Mouse (Mus musculus): ENCODE data around the gene Cox15. TPM values are rescaled to one million over a fixed set of nuclear protein-coding genes. Genes with fewer than 3 reads are reported as not detected.

Cox15 gene
- total and polyA plus RNA-seq, 3 experiments = 30.2 to 59.1 (median 32.4) TPM

DNA sequence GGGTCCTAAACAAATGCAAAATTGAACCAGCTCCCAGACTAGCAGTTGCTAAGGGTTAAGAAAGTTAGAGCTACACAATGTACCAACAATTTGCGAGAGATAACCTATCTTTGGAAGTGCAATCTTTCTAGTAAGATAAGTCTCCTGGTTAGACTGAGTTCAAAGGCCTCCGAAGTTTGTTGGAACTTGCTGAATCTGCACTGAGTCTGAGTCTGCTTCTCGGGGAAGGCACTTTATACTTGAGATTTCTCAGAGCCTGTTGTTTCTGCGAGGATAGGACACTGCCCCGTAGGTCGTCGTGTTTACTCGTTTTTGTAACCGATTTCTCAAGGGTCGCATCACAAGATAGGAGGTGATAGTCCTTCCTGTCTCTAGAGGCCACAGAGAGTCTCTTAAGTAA, 22.6 kb upstream of the Cox15 start:
- Histone ChIP-seq H3K9me3 (replicated peaks; ENCODE audit: insufficient read depth, low read length) (no peaks in the 10 kb centered on the region), H3K27ac (ENCODE audit: control insufficient read depth, low read depth, low read length) (no peak overlapping the region), H3K27me3 (ENCODE audit: control insufficient read depth in 1 of 2, insufficient read depth in 2 of 2, low read length in 2 of 2) (no peaks in the 10 kb centered on the region; a peak in 1 of 4 replicates), H3K79me2 (ENCODE audit: control insufficient read depth, insufficient read depth, low read length, poor library complexity) (no peaks in the 10 kb centered on the region), H3K9ac (ENCODE audit: control insufficient read depth, low read depth, low read length, poor library complexity, severe bottlenecking) (no peak overlapping the region), H3K4me3 (ENCODE audit: control insufficient read depth in 1 of 2, insufficient read depth in 1 of 2, low read depth in 2 of 2, low read length in 2 of 2) (no peak overlapping the region), H3K4me1 (ENCODE audit: control insufficient read depth in 1 of 2, insufficient read depth in 2 of 2, low read length in 2 of 2) (peaks cover 6 to 22% of the 10 kb centered on the region in 2 experiments), H3K36me3 (ENCODE audit: control insufficient read depth in 1 of 2, insufficient read depth in 2 of 2, low read length in 2 of 2) (peaks cover 0 to 24% of the 10 kb centered on the region in 2 experiments; a peak in 2 of 4 replicates)
- DNase-seq (ENCODE audit: low read depth, low spot score) = no peak
- TF ChIP-seq EP300 (IDR thresholded peaks at IDR 0.05; ENCODE audit: low read depth in 1 of 2, low read length in 2 of 2) = peak; percentile 35 to 45; a peak in 2 of 4 replicates
- TF ChIP-seq ZMIZ1 (IDR thresholded peaks at IDR 0.05; ENCODE audit: low read depth, low read length) = no peak
- peak; percentile 32; the same call in 1 of the 2 replicates for TF ChIP-seq TCF12 (IDR thresholded peaks at IDR 0.05; ENCODE audit: low read depth, low read length)
- TF ChIP-seq ETS1 (IDR thresholded peaks at IDR 0.05; ENCODE audit: low read depth, low read length) = peak; percentile 34; the same call in 1 of the 2 replicates
- no peak for TF ChIP-seq POLR2AphosphoS2 (IDR thresholded peaks at IDR 0.05; ENCODE audit: low read length)
- TF ChIP-seq ZC3H11A (IDR thresholded peaks at IDR 0.05; ENCODE audit: low read depth, low read length) = 0 out of 2 replicates have a peak, but pooled peaks have one; percentile 4
- TF ChIP-seq NELFE (IDR thresholded peaks at IDR 0.05; ENCODE audit: low read depth, low read length) = no peak
- peak; percentile 70 for TF ChIP-seq GATA1 (IDR thresholded peaks at IDR 0.05; ENCODE audit: low read depth, low read length)

DNA sequence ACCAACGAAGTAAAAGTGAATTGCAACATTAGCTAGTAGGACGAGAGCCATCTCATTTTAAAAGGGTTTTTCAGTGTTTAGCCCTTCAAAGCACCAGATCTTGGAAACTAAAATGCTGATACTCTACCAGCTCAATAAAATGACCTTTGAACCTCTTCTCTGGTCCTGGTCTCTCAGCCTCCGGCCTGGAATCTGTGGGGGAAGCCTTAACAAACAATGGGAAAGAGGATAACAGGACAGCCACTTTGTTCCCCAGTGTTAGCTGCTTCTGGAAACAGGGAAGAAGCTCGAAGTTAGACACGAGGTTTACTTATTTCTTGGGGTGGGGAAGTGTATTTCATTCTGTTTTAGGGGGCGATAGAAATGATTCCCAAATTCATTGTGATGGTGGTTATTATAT, 19.5 kb upstream of the Cox15 start:
- Histone ChIP-seq H3K4me1 (ENCODE audit: control insufficient read depth in 1 of 2, insufficient read depth in 2 of 2, low read length in 2 of 2) (peaks cover 11 to 20% of the 10 kb centered on the region in 2 experiments), H3K9ac (ENCODE audit: control insufficient read depth, low read depth, low read length, poor library complexity, severe bottlenecking) (no peak overlapping the region), H3K27me3 (ENCODE audit: control insufficient read depth in 1 of 2, insufficient read depth in 2 of 2, low read length in 2 of 2) (no peaks in the 10 kb centered on the region), H3K36me3 (ENCODE audit: control insufficient read depth in 1 of 2, insufficient read depth in 2 of 2, low read length in 2 of 2) (peaks cover 0 to 28% of the 10 kb centered on the region in 2 experiments; a peak in 2 of 4 replicates), H3K27ac (ENCODE audit: control insufficient read depth, low read depth, low read length) (peak overlapping the region; percentile 20; the same call in 1 of the 2 replicates), H3K9me3 (replicated peaks; ENCODE audit: insufficient read depth, low read length) (no peaks in the 10 kb centered on the region), H3K4me3 (ENCODE audit: control insufficient read depth in 1 of 2, insufficient read depth in 1 of 2, low read depth in 2 of 2, low read length in 2 of 2) (no peak overlapping the region), H3K79me2 (ENCODE audit: control insufficient read depth, insufficient read depth, low read length, poor library complexity) (no peaks in the 10 kb centered on the region)
- TF ChIP-seq MYB (IDR thresholded peaks at IDR 0.05; ENCODE audit: low read depth, low read length) (no peak), KAT2A (conservative IDR thresholded peaks at IDR 0.05; ENCODE audit: low read depth, low read length) (no peak), ZMIZ1 (IDR thresholded peaks at IDR 0.05; ENCODE audit: low read depth, low read length) (no peak), TAL1 (IDR thresholded peaks at IDR 0.05; ENCODE audit: low read length) (no peak), JUND (IDR thresholded peaks at IDR 0.05; ENCODE audit: low read depth, low read length) (no peak), MEF2A (IDR thresholded peaks at IDR 0.05; ENCODE audit: extremely low read depth, insufficient replicate concordance, low read depth, low read length, poor library complexity, severe bottlenecking) (no peak), MYC (IDR thresholded peaks at IDR 0.05; ENCODE audit: low read depth, low read length) (no peak), ZNF384 (IDR thresholded peaks at IDR 0.05; ENCODE audit: low read depth, low read length) (no peak), ZC3H11A (IDR thresholded peaks at IDR 0.05; ENCODE audit: low read depth, low read length) (no peak)
- no peak for DNase-seq (ENCODE audit: low read depth, low spot score)
